Mouse (Mus musculus): ENCODE results near the gene Coro2b. TPM values are rescaled to one million over a fixed set of nuclear protein-coding genes. Genes with fewer than 3 reads are reported as not detected.

Gene Coro2b
- polyA plus RNA-seq, 2 experiments: 0.57 to 1.1 TPM

- no peaks in the 10 kb centered on the region for H3K27me3 ChIP-seq (ENCODE audit: control insufficient read depth, insufficient read depth, low read length)
- DNase-seq (ENCODE audit: low read depth in 3 of 3, low spot score in 3 of 3): no peak
These were observed 34.5 kb downstream of the Coro2b start for GRCm38 (mm10) chr9:62502361-62502760.

GRCm38 (mm10) chr9:62501566-62501965 lies 35.3 kb downstream of the Coro2b start:
- 66% methylated on average over 3 of the region's 3 CpGs for WGBS (ENCODE audit: insufficient replicate concordance)
- no peaks in the 10 kb centered on the region for H3K36me3 ChIP-seq (replicated peaks; ENCODE audit: control insufficient read depth, insufficient read depth, low read depth)
- ATAC-seq (ENCODE audit: insufficient read depth): no peak

More at GRCm38 (mm10) chr9:62502361-62502760, 34.5 kb downstream of the Coro2b start:
- no peaks in the 10 kb centered on the region for H3K36me3 ChIP-seq (replicated peaks; ENCODE audit: control insufficient read depth, insufficient read depth, low read depth)
- no peak overlapping the region for H3K9ac ChIP-seq (replicated peaks)
- H3K9me3 ChIP-seq (ENCODE audit: control insufficient read depth, low read length): no peaks in the 10 kb centered on the region
- TF ChIP-seq CTCF (IDR thresholded peaks at IDR 0.05; ENCODE audit: low read depth) (no peak), EP300 (IDR thresholded peaks at IDR 0.05; ENCODE audit: low read depth) (no peak)
- no peak overlapping the region for H3K4me2 ChIP-seq (ENCODE audit: low read depth)
- H3K4me1 ChIP-seq (replicated peaks; ENCODE audit: control insufficient read depth in 2 of 2, insufficient read depth in 2 of 2, low read length in 1 of 2): 0 out of 4 replicates have a peak, but pooled peaks cover 0 to 2% of the 10 kb centered on the region in 2 experiments
- 55% methylated on average over 2 of the region's 2 CpGs for WGBS (ENCODE audit: insufficient replicate concordance)
- H3K27ac ChIP-seq: no peak overlapping the region
- no peak for ATAC-seq (ENCODE audit: insufficient read depth)
- H3K4me3 ChIP-seq (ENCODE audit: insufficient read depth in 1 of 2, low read depth in 2 of 2, low read length in 2 of 2): no peak overlapping the region

GRCm38 (mm10) chr9:62500007-62500406 lies 36.8 kb downstream of the Coro2b start:
- Histone ChIP-seq H3K4me3 (ENCODE audit: insufficient read depth in 1 of 2, low read depth in 2 of 2, low read length in 2 of 2) (no peak overlapping the region), H3K4me1 (replicated peaks; ENCODE audit: control insufficient read depth in 2 of 2, insufficient read depth in 2 of 2, low read length in 1 of 2) (0 out of 4 replicates have a peak, but pooled peaks cover 0 to 2% of the 10 kb centered on the region in 2 experiments), H3K9me3 (ENCODE audit: control insufficient read depth, low read length) (no peaks in the 10 kb centered on the region), H3K9ac (replicated peaks) (no peak overlapping the region), H3K36me3 (replicated peaks; ENCODE audit: control insufficient read depth, insufficient read depth, low read depth) (no peaks in the 10 kb centered on the region), H3K4me2 (ENCODE audit: low read depth) (no peak overlapping the region), H3K27me3 (ENCODE audit: control insufficient read depth, insufficient read depth, low read length) (no peaks in the 10 kb centered on the region), H3K27ac (no peak overlapping the region)
- DNase-seq (ENCODE audit: low read depth in 3 of 3, low spot score in 3 of 3): no peak
- no peak for TF ChIP-seq CTCF (IDR thresholded peaks at IDR 0.05; ENCODE audit: low read depth)
- no peak for TF ChIP-seq EP300 (IDR thresholded peaks at IDR 0.05; ENCODE audit: low read depth)
- no peak for ATAC-seq (ENCODE audit: insufficient read depth)
- 37% methylated on average over 4 of the region's 4 CpGs for WGBS (ENCODE audit: insufficient replicate concordance)

More at GRCm38 (mm10) chr9:62501566-62501965, 35.3 kb downstream of the Coro2b start:
- no peak overlapping the region for H3K4me2 ChIP-seq (ENCODE audit: low read depth)
- TF ChIP-seq EP300 (IDR thresholded peaks at IDR 0.05; ENCODE audit: low read depth): no peak
- no peak for TF ChIP-seq CTCF (IDR thresholded peaks at IDR 0.05; ENCODE audit: low read depth)
- H3K4me1 ChIP-seq (replicated peaks; ENCODE audit: control insufficient read depth in 2 of 2, insufficient read depth in 2 of 2, low read length in 1 of 2): 0 out of 4 replicates have a peak, but pooled peaks cover 0 to 2% of the 10 kb centered on the region in 2 experiments
- no peaks in the 10 kb centered on the region for H3K27me3 ChIP-seq (ENCODE audit: control insufficient read depth, insufficient read depth, low read length)
- no peak for DNase-seq (ENCODE audit: low read depth in 3 of 3, low spot score in 3 of 3)
- H3K27ac ChIP-seq: no peak overlapping the region
- no peak overlapping the region for H3K9ac ChIP-seq (replicated peaks)
- no peak overlapping the region for H3K4me3 ChIP-seq (ENCODE audit: insufficient read depth in 1 of 2, low read depth in 2 of 2, low read length in 2 of 2)
- no peaks in the 10 kb centered on the region for H3K9me3 ChIP-seq (ENCODE audit: control insufficient read depth, low read length)

- DNase-seq (ENCODE audit: low read depth in 3 of 3, low spot score in 3 of 3) (no peak), ATAC-seq (ENCODE audit: insufficient read depth) (no peak)
- no peaks in the 10 kb centered on the region for H3K9me3 ChIP-seq (ENCODE audit: control insufficient read depth, low read length)
- no peak overlapping the region for H3K4me3 ChIP-seq (ENCODE audit: insufficient read depth in 1 of 2, low read depth in 2 of 2, low read length in 2 of 2)
- no peak for TF ChIP-seq EP300 (IDR thresholded peaks at IDR 0.05; ENCODE audit: low read depth)
- H3K4me2 ChIP-seq (ENCODE audit: low read depth): no peak overlapping the region
- H3K9ac ChIP-seq (replicated peaks): no peak overlapping the region
- 61% methylated on average over 6 of the region's 6 CpGs for WGBS (ENCODE audit: insufficient replicate concordance)
- 0 out of 4 replicates have a peak, but pooled peaks cover 0 to 2% of the 10 kb centered on the region in 2 experiments for H3K4me1 ChIP-seq (replicated peaks; ENCODE audit: control insufficient read depth in 2 of 2, insufficient read depth in 2 of 2, low read length in 1 of 2)
- no peaks in the 10 kb centered on the region for H3K36me3 ChIP-seq (replicated peaks; ENCODE audit: control insufficient read depth, insufficient read depth, low read depth)
- H3K27ac ChIP-seq: no peak overlapping the region
- no peaks in the 10 kb centered on the region for H3K27me3 ChIP-seq (ENCODE audit: control insufficient read depth, insufficient read depth, low read length)
These were observed 37.9 kb downstream of the Coro2b start for GRCm38 (mm10) chr9:62498945-62499344.

- ATAC-seq (ENCODE audit: insufficient read depth) (no peak), DNase-seq (ENCODE audit: low read depth in 3 of 3, low spot score in 3 of 3) (no peak)
- no peaks in the 10 kb centered on the region for H3K9me3 ChIP-seq (ENCODE audit: control insufficient read depth, low read length)
- no peak overlapping the region for H3K27ac ChIP-seq
- H3K9ac ChIP-seq (replicated peaks): no peak overlapping the region
- 36% methylated on average over 18 of the region's 18 CpGs for WGBS (ENCODE audit: insufficient replicate concordance)
- no peak overlapping the region for H3K4me2 ChIP-seq (ENCODE audit: low read depth)
- H3K27me3 ChIP-seq (ENCODE audit: control insufficient read depth, insufficient read depth, low read length): no peaks in the 10 kb centered on the region
- TF ChIP-seq CTCF (IDR thresholded peaks at IDR 0.05; ENCODE audit: low read depth) (no peak), EP300 (IDR thresholded peaks at IDR 0.05; ENCODE audit: low read depth) (no peak)
- no peaks in the 10 kb centered on the region for H3K36me3 ChIP-seq (replicated peaks; ENCODE audit: control insufficient read depth, insufficient read depth, low read depth)
- no peak overlapping the region for H3K4me3 ChIP-seq (ENCODE audit: insufficient read depth in 1 of 2, low read depth in 2 of 2, low read length in 2 of 2)
- 0 out of 4 replicates have a peak, but pooled peaks cover 0 to 2% of the 10 kb centered on the region in 2 experiments for H3K4me1 ChIP-seq (replicated peaks; ENCODE audit: control insufficient read depth in 2 of 2, insufficient read depth in 2 of 2, low read length in 1 of 2)
These were observed 39.4 kb downstream of the Coro2b start for GRCm38 (mm10) chr9:62497135-62498092.

Measured in liver, embryonic 14.5 days (tissue).